Mouse (Mus musculus): Measurements from ENCODE around the gene Ubr4.
"Not testable (repeated sequence)": the region's sequence is repeated elsewhere in the genome, so short reads cannot be mapped to it uniquely, and the experiment has no call there.

The Ubr4 gene

GRCm38 (mm10) chr4:139360761-139361548, 8.5 kb downstream of the Ubr4 start:
- DNase-seq = no peak

- DNase-seq = no peak
Observed at GRCm38 (mm10) chr4:139367336-139367735, 14.9 kb downstream of the Ubr4 start.

GRCm38 (mm10) chr4:139368038-139368437, 15.6 kb downstream of the Ubr4 start:
- DNase-seq = no peak

GRCm38 (mm10) chr4:139373130-139373529, 20.7 kb downstream of the Ubr4 start:
- no peak for DNase-seq

GRCm38 (mm10) chr4:139373531-139373930, 21.1 kb downstream of the Ubr4 start:
- no peak for DNase-seq

- no peak for DNase-seq
Observed at GRCm38 (mm10) chr4:139379719-139380118, 27.3 kb downstream of the Ubr4 start.

- peak; percentile 100 for DNase-seq
Observed at GRCm38 (mm10) chr4:139380207-139380748, 27.9 kb downstream of the Ubr4 start.

- no peak for DNase-seq
Observed at GRCm38 (mm10) chr4:139380775-139381451, 28.5 kb downstream of the Ubr4 start.

GRCm38 (mm10) chr4:139381452-139381845, 29.0 kb downstream of the Ubr4 start:
- DNase-seq = no peak

GRCm38 (mm10) chr4:139382231-139382630, 29.8 kb downstream of the Ubr4 start:
- no peak for DNase-seq

GRCm38 (mm10) chr4:139385841-139386240, 33.4 kb downstream of the Ubr4 start:
- not testable (repeated sequence) for DNase-seq

GRCm38 (mm10) chr4:139386869-139387319, 34.5 kb downstream of the Ubr4 start:
- no peak for DNase-seq

- DNase-seq = no peak
Observed at GRCm38 (mm10) chr4:139389557-139389956, 37.1 kb downstream of the Ubr4 start.

GRCm38 (mm10) chr4:139395431-139395830, 43.0 kb downstream of the Ubr4 start:
- DNase-seq = no peak

GRCm38 (mm10) chr4:139400487-139400886, 48.1 kb downstream of the Ubr4 start:
- DNase-seq = no peak

- DNase-seq = no peak
Observed at GRCm38 (mm10) chr4:139403214-139403613, 50.8 kb downstream of the Ubr4 start.

- DNase-seq = no peak
Observed at GRCm38 (mm10) chr4:139411351-139411750, 58.9 kb downstream of the Ubr4 start.

- DNase-seq = no peak
Observed at GRCm38 (mm10) chr4:139417868-139418267, 65.5 kb downstream of the Ubr4 start.

- DNase-seq = no peak
Observed at GRCm38 (mm10) chr4:139421621-139422020, 69.2 kb downstream of the Ubr4 start.

GRCm38 (mm10) chr4:139422409-139422808, 70.0 kb downstream of the Ubr4 start:
- no peak for DNase-seq

GRCm38 (mm10) chr4:139423270-139423669, 70.9 kb downstream of the Ubr4 start:
- DNase-seq = no peak

GRCm38 (mm10) chr4:139430176-139430575, 77.8 kb downstream of the Ubr4 start:
- peak; percentile 85 for DNase-seq

- DNase-seq = no peak
Observed at GRCm38 (mm10) chr4:139430891-139431290, 78.5 kb downstream of the Ubr4 start.

Data from cerebellum, adult 8-10 months (tissue).